Mouse (Mus musculus) left cerebral cortex, postnatal 36 days (tissue): ENCODE results near the gene Erp27. TPM values are rescaled to one million over a fixed set of nuclear protein-coding genes. Genes with fewer than 3 reads are reported as not detected.

ENCODE experiments used
- DNase-seq, 2 experiments: peaks; one replicate each; pipeline ENCODE4 v3.0.0; 2021 to 2022; ENCODE audit warnings: low spot score in 2 of 2, mixed read lengths in 1 of 2
- intact Hi-C: fragments of 180-260 bp; cut with DNase I; formaldehyde crosslinking; loops from one replicate; pipeline ENCODE4 v1.15.1; 2025
- total RNA-seq, 2 experiments: library from RNA; stranded (reverse); gene quantifications; 2 replicates each; pipeline ENCODE4 v1.2.3; 2021

Erp27 gene
- total RNA-seq, 2 experiments from 2014 or later, result not detected

DNA sequence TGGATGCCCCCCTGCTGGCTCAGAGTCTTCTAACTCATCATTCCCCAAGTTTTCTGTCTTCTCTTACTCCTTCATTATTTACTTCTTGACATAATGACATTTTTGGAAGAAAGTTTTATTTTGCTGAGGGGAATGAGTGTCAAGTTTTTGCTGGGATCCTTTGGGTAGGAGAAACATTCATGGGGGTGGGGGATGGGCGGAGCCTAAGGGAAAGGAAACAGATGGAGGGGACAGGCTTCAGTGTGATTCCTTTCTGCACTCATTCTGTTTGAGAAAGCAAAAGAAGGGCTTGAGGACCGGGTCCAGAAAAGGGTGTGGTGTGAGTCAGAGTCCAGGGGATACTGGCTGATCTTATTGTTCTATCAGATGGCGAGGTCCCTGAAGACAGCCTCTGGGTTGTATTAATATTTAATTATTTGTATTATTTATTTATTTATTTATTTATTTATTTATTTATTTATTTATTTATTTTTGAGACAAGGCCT lies 38.5 kb downstream of the Erp27 start:
- intact Hi-C loops, result no loop called here
- DNase-seq, result no peak

- no peak for DNase-seq
- intact Hi-C loops, result no loop called here
Observed at GRCm38 (mm10) chr6:136881678-136882077, 40.3 kb downstream of the Erp27 start.

- intact Hi-C loops, result no loop called here
- peak; percentile 59 to 72 for DNase-seq
Observed at GRCm38 (mm10) chr6:136875670-136876069, 46.3 kb downstream of the Erp27 start, which contains the start of gene Mgp. TSS of gene Mgp (minus strand) at chr6:136875823.

- DNase-seq, result peak in 1 of 2 experiments; percentile 20
Observed at GRCm38 (mm10) chr6:136874599-136874998, 47.4 kb downstream of the Erp27 start.

DNA sequence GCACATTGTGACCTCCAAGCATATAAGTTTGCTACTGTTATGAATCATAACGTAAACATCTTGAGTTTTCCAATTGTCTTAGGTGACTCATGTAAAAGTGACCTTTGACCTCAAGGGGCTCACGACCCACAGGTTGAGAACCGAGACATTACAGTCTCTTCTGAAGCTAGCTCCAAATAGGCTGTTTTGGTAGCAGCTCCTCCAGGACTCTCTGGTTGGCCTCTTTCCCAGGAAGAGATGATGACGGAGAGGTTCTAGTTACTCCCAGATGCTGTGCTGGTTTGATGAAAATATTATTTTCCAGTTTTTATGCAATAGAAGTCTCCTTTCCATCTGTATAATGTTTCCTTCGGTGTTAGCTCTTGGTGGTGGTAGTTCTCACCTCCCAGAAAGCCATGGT lies 53.1 kb downstream of the Erp27 start:
- no peak for DNase-seq
- intact Hi-C loops, result loop anchor here (10.0 kb wide), 1 partner anchor 296 kb away; no protein-coding TSS in a partner anchor

More at GRCm38 (mm10) chr6:136874599-136874998, 47.4 kb downstream of the Erp27 start:
- intact Hi-C loops, result no loop called here

GRCm38 (mm10) chr6:136866150-136866549 lies 55.8 kb downstream of the Erp27 start:
- intact Hi-C loops, result loop anchor here (10.0 kb wide), 1 partner anchor 299 kb away; no protein-coding TSS in a partner anchor
- no peak for DNase-seq

- intact Hi-C loops, result loop anchor here (10.0 kb wide), 1 partner anchor 299 kb away; no protein-coding TSS in a partner anchor
- DNase-seq, result no peak
Observed at GRCm38 (mm10) chr6:136865360-136865759, 56.6 kb downstream of the Erp27 start.

DNA sequence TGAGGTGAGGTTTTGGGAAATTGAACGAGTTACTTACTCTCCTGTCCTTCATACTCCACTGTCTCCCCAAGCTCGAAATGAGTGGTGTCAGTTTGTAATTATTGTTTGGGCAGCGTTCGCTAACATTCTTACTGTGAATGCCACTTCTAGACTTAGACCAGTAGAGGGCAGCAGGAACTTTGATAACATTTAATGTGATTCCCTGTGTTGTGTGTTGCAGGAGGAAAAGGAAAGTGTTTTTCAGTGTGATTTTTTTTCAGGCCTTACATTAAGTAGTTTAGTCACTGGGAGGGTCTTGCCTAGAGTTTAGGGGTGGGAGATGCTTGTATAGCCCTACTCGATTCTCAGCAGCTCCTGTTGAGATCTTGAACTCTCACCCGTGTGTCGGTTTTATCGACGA lies 61.0 kb downstream of the Erp27 start:
- no peak for DNase-seq
- intact Hi-C loops, result loop anchor here (1.0 to 10.0 kb wide), 4 partner anchors 59 to 304 kb away; no protein-coding TSS in a partner anchor

- intact Hi-C loops, result no loop called here
- no peak for DNase-seq
Observed at GRCm38 (mm10) chr6:136858420-136858819, 63.6 kb downstream of the Erp27 start.

DNA sequence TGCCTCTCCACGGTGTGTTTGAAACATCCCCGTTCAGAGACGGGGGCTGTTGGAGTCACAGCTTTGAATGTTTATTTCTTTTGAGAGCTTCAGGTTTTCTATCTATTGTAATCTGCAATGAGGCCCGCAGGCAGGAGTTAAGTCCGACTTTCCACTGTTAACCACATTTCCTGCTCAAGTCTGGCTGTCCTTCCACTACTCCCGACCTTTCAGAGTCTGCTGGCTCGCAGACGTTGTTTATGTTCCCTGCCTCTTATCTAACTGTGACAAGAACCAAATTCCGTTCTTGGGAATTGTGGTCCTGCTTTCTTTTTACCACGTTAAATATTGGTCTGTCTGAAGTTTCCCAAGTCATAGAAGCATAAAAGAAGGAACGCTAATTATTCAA lies 64.1 kb downstream of the Erp27 start:
- intact Hi-C loops, result no loop called here
- no peak for DNase-seq

Other genes starting within 250 kb of the Erp27 start
- gene Gucy2c, start 140.4 kb downstream of the Erp27 start, total RNA-seq, result under 1 TPM; 0.32 to 0.39 TPM
- 10 to 100 TPM in 1 of 2 experiments, 1 to 10 TPM in 1; 9.2 to 11.7 TPM for gene Hist4h4, start 117.8 kb downstream of the Erp27 start, total RNA-seq
- 10 to 100 TPM; 55.2 to 67.5 TPM for gene H2afj, start 113.9 kb downstream of the Erp27 start, total RNA-seq
- 1 to 10 TPM; 3.5 to 4.7 TPM for gene BC049715, start 94.6 kb downstream of the Erp27 start, total RNA-seq
- gene Wbp11, start 93.9 kb downstream of the Erp27 start, total RNA-seq, result 100 to 1,000 TPM; 122 to 125 TPM
- gene Smco3, start 86.7 kb downstream of the Erp27 start, total RNA-seq, result 1 to 10 TPM; 3.6 to 5.6 TPM
- gene Art4, start 64.4 kb downstream of the Erp27 start, total RNA-seq, result not detected
- 10 to 100 TPM; 38.0 to 47.7 TPM for gene Mgp, start 46.4 kb downstream of the Erp27 start, total RNA-seq
- gene Pde6h, start 1.7 kb upstream of the Erp27 start, total RNA-seq, result 1 to 10 TPM in 1 of 2 experiments, under 1 TPM in 1; 0.68 to 2.6 TPM
- 10 to 100 TPM in 1 of 2 experiments, 1 to 10 TPM in 1; 8.9 to 11.0 TPM for gene Arhgdib, start 19.7 kb upstream of the Erp27 start, total RNA-seq
- gene Rerg, start 248.3 kb upstream of the Erp27 start, total RNA-seq, result 1 to 10 TPM; 8.5 to 9.1 TPM